Mouse (Mus musculus): Measurements from ENCODE around the gene Tmbim1.
"Not testable (repeated sequence)": the region's sequence is repeated elsewhere in the genome, so short reads cannot be mapped to it uniquely, and the experiment has no call there.

Gene Tmbim1

DNA sequence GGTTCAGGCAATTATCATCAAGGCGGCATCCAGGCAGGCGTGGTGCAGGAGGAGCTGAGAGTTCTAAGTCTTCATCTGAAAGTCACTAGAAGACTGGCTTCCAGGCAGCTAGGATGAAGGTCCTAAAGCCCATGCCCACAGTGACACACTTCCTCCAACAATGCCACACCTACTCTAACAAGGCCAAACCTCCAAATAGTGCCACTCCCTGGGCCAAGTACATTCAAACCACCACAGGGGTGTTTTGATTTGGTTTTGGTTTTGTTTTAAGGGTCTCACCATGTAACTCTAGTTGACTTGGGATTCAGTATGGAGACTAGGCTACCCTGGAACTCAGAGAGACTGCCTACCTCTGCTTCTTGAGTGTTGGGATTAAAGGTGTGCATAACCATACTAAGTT, at the start of gene Tmbim1:
Gene Tmbim1, minus strand, starts transcription at position 101 of the 400 bp plus-strand sequence.
- DNase-seq (ENCODE audit: low read depth, low spot score) = no peak

DNA sequence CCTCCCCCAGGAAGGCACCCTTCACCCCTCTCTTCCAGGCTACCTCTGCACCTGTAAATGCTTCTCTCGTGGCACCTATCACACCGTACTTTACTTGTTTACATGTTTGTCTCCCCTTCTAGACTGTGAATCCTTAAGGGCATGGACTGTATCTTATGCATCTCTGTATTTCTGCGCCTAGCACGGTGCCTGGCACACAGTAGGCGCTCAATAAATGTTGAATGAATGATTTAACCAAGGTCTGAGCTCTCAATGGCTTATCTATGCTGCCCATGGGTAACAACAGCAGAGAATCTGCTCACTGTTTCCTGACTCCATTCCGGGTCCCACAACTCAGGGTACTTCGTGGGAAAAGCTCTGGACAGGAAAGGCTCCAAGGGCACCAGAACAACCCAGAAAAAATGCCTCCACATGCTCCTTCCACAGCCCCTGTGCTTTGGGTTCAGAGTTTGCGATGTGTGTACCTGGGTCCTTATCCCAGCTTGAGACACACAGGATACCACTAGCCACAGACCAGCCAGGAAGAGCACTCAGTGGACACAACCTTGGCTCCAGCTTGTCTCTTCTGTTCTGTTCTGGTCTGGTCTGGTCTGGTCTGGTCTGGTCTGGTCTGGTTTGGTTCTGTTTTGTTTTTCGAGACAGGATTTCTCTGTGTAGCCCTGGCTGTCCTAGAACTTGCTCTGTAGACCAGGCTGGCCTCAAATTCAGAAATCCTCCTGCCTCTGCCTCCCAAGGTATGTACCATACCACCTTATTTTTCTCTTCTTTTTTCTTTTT, 48.2 kb upstream of the Tmbim1 start:
- no peak for DNase-seq (ENCODE audit: low read depth, low spot score)

DNA sequence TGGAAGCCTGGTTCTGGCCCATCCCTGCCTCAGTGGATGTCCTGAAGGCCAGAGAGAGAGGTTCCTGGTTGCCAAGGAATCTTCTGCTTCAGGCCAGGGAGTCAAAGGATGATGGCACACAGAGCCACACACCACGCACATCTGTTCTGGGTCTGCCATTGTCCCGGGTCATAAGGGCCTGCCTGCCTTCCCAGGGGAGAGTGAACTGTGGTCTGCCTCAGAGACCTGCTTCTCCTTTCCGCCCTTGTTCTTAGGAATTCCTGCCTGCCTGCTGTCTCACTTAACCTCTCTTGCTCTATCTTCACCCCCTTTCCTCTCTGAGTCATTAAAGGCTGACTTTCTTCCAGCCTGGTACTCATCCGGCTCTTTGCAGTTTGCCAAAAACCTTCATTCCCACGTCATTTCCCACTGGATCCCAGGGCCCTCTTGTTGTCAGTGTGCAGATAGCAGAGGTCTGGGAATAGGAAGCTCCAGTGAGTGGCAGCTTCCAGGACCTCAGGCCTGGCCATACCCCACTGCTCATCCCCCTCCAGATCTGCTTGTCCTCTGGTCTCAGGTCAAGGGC, 47.2 kb upstream of the Tmbim1 start:
- DNase-seq (ENCODE audit: low read depth, low spot score) = no peak

DNA sequence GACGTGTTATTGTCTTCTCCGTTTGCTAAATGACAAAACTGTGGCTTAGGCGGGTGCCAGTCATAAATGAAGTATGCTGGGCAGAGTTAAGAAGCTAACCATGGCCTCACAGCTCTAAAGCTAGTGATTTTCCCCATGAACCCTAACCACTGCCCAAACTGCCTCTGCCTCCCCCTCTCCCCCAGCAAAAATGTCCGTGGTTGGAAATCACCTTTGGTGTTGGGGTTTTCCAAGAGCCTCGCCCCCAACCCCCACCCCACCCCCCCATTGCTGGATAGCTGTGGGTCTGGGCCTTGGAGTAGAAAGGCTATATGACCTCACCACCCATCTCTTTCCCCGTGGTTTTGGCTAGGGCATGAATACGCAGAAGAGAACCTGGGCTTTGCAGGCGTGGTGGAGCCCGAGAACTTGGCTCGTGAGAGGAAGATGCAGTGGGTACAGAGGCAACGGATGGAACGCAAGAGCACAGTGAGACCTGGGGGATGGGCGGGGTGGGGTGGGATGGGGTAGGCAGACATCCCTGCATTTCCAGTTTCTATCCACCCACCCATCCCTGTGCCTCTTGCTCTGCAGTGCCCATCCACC, 45.9 kb upstream of the Tmbim1 start:
- DNase-seq (ENCODE audit: low read depth, low spot score) = no peak

DNA sequence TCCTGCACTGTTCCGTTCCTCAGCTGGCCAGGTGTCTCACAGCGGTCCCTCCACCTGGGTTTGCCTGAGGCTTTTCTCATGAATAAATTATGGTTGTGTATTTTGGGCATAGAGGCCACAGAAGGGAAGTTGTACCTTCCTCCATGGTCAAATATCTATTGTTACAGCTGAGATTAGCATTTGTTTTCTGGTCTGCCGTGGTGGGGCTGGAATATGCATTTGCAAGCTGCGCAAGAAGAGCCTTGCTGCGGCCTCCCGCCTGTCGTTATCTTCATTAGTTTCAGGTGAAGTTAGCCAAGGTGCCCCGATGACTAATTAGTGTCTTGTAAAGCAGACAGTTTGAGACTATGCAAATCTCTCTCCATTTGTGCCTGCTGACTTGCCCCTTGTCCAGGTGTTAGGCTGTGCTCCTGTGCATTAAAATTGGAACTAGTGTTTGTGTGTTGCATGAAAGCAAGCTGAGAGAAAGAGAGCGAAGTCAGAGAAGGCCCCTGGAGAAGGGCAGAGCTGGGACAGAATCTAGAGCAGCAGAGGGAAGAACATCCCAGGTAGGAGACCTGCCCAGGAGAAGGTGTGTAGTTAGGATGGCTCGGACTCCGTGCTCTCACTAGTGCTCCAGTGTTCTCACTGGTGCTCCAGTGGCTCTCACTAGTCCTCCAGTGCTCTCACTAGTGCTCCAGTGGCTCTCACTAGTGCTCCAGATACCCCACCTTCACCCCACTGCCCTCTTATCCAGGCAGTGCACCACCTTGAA, 38.9 kb upstream of the Tmbim1 start:
- no peak for DNase-seq (ENCODE audit: low read depth, low spot score)

DNA sequence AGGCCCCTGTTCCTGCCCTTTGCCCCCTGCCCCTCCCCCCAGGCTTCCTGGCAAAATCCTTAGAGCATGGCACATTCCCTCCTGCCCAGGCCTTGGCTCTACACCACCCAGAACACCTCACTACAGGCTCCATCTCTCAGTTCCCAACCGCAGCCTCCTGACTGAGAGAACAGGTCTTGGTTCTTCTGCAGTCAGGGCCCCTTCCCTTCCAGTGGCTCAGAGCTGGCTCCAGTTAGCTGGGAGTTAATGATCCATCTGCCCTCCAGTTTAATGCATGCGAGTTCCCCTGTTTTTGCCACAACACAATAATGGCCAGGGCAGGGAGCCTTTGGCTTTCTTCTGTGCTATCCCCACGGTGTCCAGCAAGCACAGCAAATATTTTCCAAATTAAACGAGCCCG, 37.7 kb upstream of the Tmbim1 start:
- DNase-seq (ENCODE audit: low read depth, low spot score) = no peak

DNA sequence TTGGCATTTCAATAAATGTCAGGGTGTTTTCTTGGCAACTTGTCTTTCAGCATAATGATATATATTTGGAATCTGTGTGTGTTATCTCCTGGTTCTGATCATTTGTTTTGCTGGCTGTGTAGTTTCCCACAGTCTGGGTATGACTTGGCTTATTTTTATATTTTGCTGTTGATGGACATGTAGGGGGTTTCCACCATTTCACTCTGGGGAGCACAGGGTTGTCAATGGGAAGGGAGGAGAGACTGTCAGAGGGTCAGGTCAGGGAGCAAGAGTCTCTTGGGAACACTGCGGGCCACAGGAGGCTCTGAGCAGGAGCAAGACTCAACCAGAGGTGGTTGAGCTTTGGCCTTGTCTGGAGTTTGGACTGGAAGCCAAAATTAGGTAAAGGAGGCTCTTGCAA, 36.9 kb upstream of the Tmbim1 start:
- no peak for DNase-seq (ENCODE audit: low read depth, low spot score)

DNA sequence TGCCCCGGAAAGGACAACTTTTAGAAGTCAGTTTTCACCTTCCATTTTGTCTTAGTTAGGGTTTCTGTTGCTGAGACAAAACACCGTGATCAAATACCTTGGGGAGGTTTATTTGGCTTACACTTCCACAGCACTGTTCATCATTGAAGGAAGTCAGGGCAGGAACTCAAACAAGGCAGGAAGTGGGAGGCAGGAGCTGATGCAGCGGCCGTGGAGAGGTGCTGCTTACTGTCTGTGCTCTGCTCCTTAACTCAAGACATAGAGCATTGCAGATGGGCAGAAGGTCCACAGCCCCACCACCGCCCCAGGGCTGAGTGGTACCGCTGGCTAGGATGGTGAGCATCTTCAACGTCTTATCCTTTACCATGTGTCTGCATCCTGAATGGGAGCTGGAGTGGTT, 36.5 kb upstream of the Tmbim1 start:
- no peak for DNase-seq (ENCODE audit: low read depth, low spot score)

DNA sequence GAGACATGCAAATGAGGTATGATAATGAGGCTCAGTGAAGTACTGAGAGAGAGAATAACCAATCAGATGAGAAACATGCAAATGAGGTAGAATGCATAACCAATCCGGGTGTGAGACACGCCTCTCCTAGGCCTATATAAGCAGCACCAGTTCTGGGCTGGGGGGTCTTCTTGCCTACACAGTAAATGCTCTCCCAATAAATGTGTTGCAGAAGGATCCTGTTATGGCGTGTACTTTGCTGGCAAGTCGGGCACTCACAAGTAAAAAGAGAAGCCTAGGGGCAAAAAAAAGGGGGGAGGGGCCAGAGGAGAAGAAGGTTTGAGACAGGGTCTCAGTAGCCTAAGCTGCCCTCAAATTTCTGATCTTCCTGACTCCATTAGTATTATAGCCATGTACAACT, 35.6 kb upstream of the Tmbim1 start:
- DNase-seq (ENCODE audit: low read depth, low spot score) = not testable (repeated sequence)

DNA sequence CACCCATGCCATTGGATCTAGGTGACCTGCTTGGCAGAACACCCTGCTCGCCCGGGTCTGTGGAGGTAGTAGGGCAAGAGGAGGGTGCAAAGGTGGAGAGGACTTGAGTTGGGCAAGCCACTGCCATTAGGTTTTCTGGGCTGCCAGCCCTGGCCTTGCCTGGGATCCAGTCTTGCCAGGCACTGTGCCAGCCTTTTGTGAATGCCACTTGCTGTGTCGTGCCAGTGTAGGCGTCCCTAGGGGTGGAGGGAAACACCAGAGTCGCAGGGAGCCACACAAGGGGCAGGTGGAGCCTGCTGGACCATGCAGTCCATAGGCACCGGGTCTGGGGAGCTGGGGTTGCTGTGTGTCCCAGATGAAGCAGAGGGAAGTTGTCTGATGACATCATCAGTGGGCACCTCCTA, 34.9 kb upstream of the Tmbim1 start:
- DNase-seq (ENCODE audit: low read depth, low spot score) = no peak

DNA sequence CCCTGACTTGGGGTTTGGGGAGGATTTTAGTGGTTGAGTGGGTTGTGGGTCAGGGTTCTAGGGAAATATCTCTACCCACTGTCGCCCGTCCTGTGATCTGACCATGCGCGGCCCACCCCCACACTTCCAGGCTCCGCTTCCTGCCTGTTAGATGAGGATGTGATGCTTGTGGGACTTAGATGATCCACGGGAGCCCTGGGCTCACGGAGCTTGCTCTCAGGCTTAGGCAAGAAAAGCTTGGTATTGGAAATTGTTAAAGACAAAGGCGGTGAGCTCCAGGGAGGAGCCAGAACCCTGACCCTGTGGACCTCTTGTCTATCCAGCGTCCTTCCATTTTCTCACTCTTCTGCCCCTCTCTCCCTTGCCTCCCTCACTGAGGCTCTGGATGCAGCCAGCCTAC, 34.5 kb upstream of the Tmbim1 start:
- DNase-seq (ENCODE audit: low read depth, low spot score) = no peak

DNA sequence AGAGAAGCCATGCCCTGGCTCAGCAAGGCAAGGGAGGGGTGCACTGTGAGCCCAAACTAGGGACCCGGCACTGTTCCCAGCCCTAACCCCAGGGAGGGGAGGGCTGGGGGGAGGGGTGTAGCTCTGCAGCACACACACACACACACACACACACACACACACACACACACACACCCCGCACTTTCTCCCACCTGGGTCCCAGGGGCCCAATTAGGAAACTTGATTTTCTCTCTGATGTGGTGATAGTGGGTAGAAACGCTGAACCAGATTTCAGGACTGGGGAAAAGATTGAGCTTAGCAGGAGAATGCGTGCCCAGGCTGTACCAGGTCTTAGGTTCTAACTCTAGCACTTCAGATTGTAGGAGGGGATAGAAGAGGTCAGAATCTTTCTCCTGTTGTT, 33.2 kb upstream of the Tmbim1 start:
- no peak for DNase-seq (ENCODE audit: low read depth, low spot score)

DNA sequence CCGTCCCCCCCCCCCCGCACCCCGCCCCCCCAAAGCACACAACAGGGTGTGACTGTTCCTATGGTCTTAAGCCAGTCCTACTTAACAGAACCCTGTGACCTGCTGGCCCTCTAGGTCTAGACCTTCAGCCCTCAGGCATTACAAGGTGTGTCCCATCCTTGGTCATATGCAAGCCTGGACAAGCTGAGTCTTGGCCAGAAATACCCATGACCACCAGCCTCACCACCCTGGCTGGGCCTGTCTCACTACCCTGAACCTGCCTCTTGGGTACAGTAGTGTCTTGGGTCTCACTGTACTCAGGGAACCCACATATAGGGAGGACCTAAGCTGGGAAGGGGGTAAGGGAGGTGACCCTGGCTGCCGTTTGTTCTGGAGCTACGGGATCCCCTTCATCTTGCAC, 32.6 kb upstream of the Tmbim1 start:
- DNase-seq (ENCODE audit: low read depth, low spot score) = no peak

DNA sequence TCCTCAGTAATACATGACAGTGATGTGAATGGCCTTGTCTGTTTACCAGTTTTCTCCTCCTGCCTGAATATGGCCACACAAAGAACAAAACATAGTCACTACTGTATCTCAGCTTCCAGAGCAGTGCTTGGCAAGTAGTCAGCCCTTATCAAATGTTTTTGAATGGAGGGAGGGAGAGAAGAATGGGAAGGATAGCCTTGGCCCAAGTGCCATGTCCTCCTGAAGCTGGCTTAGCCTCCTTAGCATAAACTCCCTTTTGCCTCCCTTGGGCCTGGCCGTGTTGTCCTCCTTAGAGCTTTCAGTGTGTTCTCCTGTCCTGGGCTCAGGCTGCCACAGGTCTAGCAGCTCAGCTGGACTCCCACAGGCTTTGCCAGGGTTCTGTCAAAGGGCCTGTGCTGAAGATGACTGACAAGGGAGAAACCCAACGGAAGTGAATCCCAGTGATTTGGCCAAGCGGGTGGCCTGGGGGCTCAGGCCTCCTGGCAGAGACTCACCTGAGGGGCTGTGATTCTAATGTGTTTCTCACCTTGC, 31.9 kb upstream of the Tmbim1 start:
- DNase-seq (ENCODE audit: low read depth, low spot score) = no peak

DNA sequence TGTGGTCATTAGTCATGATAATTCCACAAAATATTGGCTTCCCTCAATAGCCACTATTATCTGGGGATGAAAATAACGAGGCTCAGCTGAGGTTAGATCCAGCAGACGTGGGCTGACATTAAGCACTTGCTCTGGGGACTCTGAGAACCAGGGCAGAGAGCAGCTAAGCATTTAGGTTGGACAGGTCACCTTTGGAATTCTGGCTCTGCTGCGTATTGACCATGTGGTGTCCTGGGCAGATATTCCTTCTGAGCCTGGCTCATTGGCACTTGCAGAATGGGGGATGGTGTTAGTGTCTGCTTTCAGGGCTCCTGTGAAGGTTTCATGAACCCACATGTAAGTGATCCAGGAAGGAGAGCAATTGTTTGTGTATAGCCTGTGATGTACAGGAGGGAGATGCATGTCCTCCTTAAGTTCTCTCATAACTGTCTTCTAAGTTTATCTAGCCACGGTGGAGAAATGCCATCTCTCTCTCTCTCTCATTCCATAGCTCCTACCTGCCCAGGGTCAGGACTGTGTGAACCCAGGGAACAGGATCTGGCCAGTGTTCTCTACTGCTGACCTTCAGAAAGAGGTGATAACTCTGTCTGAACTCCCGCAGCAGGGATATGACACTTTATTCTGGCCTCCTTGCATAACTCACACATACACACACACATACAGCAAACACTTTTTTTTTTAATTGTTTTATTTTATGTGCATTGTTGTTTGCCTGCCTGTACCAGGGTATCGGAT, 30.2 kb upstream of the Tmbim1 start:
- DNase-seq (ENCODE audit: low read depth, low spot score) = no peak

DNA sequence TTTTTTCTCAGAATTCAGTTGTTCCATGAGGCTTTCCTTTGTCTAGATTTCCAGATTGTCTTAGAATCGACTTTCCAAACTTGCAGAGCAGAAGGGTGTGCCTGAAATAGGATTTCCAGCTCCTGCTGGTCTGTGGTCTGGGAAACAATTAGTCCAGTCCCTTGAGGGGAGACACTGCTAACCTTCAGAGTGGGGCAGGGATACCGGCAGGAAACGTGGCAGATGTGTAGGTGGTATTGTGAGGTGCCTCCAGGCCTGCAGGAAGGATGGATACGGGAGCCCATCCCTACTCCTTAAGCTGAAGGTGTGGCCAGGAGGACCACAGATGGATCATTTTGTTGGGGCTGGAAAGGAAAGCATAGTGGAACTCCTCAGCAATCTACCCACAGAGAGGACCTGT, 29.6 kb upstream of the Tmbim1 start:
- no peak for DNase-seq (ENCODE audit: low read depth, low spot score)

DNA sequence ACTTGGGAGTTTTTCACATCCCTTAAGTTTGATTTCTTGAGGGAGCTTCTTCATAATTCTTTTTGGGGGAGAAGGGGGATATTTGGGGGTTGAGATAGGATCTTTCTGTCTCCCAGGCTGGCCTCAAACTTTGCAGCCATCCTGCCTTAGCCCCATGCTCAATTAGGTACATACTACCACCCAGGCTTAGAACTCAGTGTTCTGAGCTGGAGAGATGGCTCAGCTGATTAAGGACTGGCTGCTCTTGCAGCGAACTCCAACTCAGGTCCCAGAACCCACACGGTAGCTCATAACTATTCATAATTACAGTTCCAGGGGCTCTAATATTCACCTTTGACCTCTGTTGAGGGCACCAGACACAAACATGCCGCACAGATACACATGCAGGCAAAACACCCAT, 29.2 kb upstream of the Tmbim1 start:
- no peak for DNase-seq (ENCODE audit: low read depth, low spot score)

DNA sequence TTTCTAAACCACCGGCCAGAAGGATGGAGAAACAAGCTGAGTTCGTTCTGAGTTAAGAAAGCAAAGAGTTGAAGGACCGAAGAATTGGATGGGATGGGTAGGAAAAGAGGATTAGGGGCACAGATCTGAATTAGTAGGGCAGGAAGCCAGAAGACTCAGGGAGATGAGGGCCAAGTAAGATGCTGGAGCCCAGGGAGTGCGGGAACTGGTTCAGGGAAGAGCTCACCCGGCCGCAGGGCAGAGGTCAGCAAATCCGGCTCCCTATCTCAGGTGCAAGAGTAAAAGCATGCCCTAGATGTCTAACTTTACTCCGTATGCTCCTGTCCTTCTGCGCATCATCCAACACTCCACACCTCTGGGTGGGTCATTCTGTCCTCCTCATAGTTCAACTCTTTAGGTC, 27.5 kb upstream of the Tmbim1 start:
- DNase-seq (ENCODE audit: low read depth, low spot score) = peak; percentile 3

DNA sequence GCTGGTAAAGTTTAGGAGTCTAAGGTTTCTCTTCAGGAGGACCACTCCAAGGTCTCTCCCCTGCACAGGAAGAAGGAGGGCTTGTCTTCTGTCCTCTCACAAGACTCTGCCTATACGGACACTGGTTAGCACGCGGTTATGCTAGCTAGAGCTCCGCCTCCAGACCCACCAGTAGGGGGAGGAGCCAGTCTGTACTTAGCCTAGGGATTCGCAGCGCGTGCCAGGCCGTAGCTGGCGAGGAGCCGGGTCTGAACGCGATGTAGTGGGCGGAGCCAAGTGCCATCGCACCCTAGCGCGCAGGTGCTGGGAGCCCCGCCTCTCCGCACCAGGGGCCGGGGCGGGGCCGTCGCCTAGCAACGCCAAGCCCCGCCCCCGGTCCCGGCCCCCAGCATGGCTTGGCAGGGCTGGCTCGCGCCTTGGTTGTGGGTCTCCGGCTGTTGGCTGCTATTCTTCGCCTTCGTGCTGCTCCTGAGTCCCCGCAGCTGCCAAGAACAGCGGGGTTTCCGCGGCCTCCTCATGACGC, 26.9 kb upstream of the Tmbim1 start:
- DNase-seq (ENCODE audit: low read depth, low spot score) = peak; percentile 86

DNA sequence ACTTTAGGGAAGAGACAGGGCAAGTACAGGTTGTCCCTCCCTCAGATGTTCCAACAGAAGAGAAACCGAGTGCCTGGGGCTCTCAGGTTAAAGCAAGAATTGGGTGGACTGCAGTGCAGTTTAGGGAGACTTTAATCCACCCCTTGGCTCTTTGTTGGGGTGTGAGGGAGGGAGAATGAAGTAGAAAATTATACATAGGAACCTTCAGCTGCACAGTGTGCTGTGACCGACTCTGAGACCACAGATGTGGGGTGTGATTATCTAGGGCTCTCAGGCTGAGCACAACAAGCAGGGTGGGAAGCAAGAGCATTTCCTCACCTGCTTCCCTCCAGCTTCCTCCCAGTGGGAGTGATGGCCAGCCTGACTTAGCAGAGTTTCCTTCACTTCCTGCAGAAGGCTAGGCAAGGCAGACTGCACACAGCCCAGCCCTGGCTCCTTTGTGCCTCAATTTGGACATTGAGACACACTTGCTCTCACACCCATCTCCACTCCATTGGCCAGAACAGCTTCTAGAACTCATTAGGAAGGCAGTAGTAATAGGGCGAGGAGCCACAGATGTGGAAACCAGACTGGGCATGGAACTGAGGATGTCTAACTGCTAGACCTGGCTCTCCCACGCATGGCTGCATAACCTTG, 25.7 kb upstream of the Tmbim1 start:
- no peak for DNase-seq (ENCODE audit: low read depth, low spot score)

DNA sequence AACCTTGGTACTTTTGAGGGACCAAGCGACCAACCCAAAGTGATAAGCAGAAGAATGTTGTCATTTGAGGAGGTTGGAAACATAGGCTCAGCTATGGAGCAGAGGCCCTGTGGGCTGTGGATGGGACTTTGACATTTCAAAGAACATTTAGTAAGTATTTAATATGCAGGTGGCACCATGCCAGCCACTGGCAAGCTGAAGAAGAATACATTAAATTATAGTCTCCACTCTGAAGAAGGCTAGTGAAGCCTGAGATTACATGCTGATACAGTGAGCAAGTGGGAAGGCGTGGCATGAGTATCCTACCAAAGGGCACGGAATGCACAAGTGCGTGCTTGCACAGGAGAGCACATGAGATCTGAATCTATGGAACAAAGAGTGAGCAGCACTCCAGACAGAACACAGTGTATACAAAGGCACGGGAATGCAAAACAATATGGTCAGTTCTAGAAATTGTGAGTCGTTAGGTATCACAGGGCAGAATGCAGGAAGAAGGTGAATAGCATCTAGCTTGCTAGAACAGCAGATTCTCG, 24.5 kb upstream of the Tmbim1 start:
- no peak for DNase-seq (ENCODE audit: low read depth, low spot score)

Data from brain, embryonic 18.5 days (tissue).